Mouse (Mus musculus) MEL (cell line): ENCODE data around the gene Rabgap1l. TPM values are rescaled to one million over a fixed set of nuclear protein-coding genes. Genes with fewer than 3 reads are reported as not detected.
"Not testable (repeated sequence)": the region's sequence is repeated elsewhere in the genome, so short reads cannot be mapped to it uniquely, and the experiment has no call there.

Source experiments
- DNase-seq: peaks from one replicate; pipeline ENCODE4 v3.0.0; 2011; ENCODE audit warnings: low read depth, low spot score
- H3K27ac ChIP-seq: 2 replicates; pipeline ENCODE4 v1.5.1; 2012; ENCODE audit warnings: low read depth, mild to moderate bottlenecking, control low read depth, low read length, moderate library complexity; ENCODE audit not compliant: control insufficient read depth
- H3K27me3 ChIP-seq, 2 experiments: fragments of 150-350 bp in 1 of 2; sonication (generic) in 1 of 2; 2 replicates each; pipeline ENCODE4 v1.6.1; 2012; ENCODE audit warnings: low read length in 2 of 2, mild to moderate bottlenecking in 2 of 2, improper control_type of control experiment in 1 of 2, moderate library complexity in 1 of 2; ENCODE audit not compliant: insufficient read depth in 2 of 2, control insufficient read depth in 1 of 2
- H3K36me3 ChIP-seq, 2 experiments: 2 replicates each; pipeline ENCODE4 v1.6.1; 2012 to 2014; ENCODE audit warnings: low read length in 2 of 2, improper control_type of control experiment in 1 of 2, inconsistent platforms in 1 of 2, mild to moderate bottlenecking in 1 of 2; ENCODE audit not compliant: insufficient read depth in 2 of 2, control insufficient read depth in 1 of 2
- H3K4me1 ChIP-seq, 2 experiments: fragments of 150-350 bp in 1 of 2; sonication (generic) in 1 of 2; 2 replicates each; pipeline ENCODE4 v1.6.1; 2012; ENCODE audit warnings: low read length in 2 of 2, improper control_type of control experiment in 1 of 2, mild to moderate bottlenecking in 1 of 2; ENCODE audit not compliant: insufficient read depth in 2 of 2, control insufficient read depth in 1 of 2
- H3K4me3 ChIP-seq, 2 experiments: fragments of 150-350 bp in 1 of 2; sonication (generic) in 1 of 2; 2 replicates each; pipeline ENCODE4 v1.5.1; 2012; ENCODE audit warnings: low read depth in 2 of 2, low read length in 2 of 2, mild to moderate bottlenecking in 2 of 2, moderate library complexity in 2 of 2, control low read depth in 1 of 2, improper control_type of control experiment in 1 of 2; ENCODE audit not compliant: control insufficient read depth in 1 of 2, insufficient read depth in 1 of 2
- H3K79me2 ChIP-seq: 2 replicates; pipeline ENCODE4 v1.6.1; 2012; ENCODE audit warnings: mild to moderate bottlenecking, low read length, moderate library complexity; ENCODE audit not compliant: control insufficient read depth, poor library complexity, insufficient read depth
- H3K9ac ChIP-seq: 2 replicates; pipeline ENCODE4 v1.6.1; 2012; ENCODE audit warnings: low read depth, mild to moderate bottlenecking, control low read depth, low read length, moderate library complexity; ENCODE audit not compliant: control insufficient read depth, poor library complexity, severe bottlenecking
- H3K9me3 ChIP-seq: fragments of 150-350 bp; sonication (generic); replicated peaks from 2 replicates; pipeline ENCODE4 v1.6.1; 2012; ENCODE audit warnings: mild to moderate bottlenecking, low read length, improper control_type of control experiment, moderate library complexity; ENCODE audit not compliant: insufficient read depth
- BHLHE40 ChIP-seq: IDR thresholded peaks from 2 replicates; pipeline ENCODE4 v1.6.1; 2012; ENCODE audit warnings: low read depth, mild to moderate bottlenecking, inconsistent platforms, low read length, improper control_type of control experiment, borderline replicate concordance
- ELF1 ChIP-seq: IDR thresholded peaks from 2 replicates; pipeline ENCODE4 v1.6.1; 2014; ENCODE audit warnings: low read depth, mild to moderate bottlenecking, inconsistent platforms, low read length, improper control_type of control experiment, moderate library complexity
- ETS1 ChIP-seq: IDR thresholded peaks from 2 replicates; pipeline ENCODE4 v1.6.1; 2012; ENCODE audit warnings: low read depth, mild to moderate bottlenecking, inconsistent platforms, low read length, improper control_type of control experiment, moderate library complexity
- MAFK ChIP-seq: IDR thresholded peaks from 2 replicates; pipeline ENCODE4 v1.6.1; 2011; ENCODE audit warnings: low read depth, mild to moderate bottlenecking, low read length, improper control_type of control experiment, borderline replicate concordance
- MAX ChIP-seq: IDR thresholded peaks from 2 replicates; pipeline ENCODE4 v1.6.1; 2011; ENCODE audit warnings: low read length, improper control_type of control experiment
- MXI1 ChIP-seq: IDR thresholded peaks from 2 replicates; pipeline ENCODE4 v1.6.1; 2011; ENCODE audit warnings: mild to moderate bottlenecking, low read depth, low read length, improper control_type of control experiment
- MYB ChIP-seq: IDR thresholded peaks from 2 replicates; pipeline ENCODE4 v1.6.1; 2011; ENCODE audit warnings: mild to moderate bottlenecking, low read depth, low read length, improper control_type of control experiment
- MYC ChIP-seq: IDR thresholded peaks from 2 replicates; pipeline ENCODE4 v1.6.1; 2011; ENCODE audit warnings: low read depth, mild to moderate bottlenecking, low read length, improper control_type of control experiment, moderate library complexity
- POLR2A ChIP-seq, 2 experiments: IDR thresholded peaks; 2 replicates each; pipeline ENCODE4 v1.6.1; 2011 to 2012; ENCODE audit warnings: low read length in 2 of 2, mild to moderate bottlenecking in 2 of 2, control low read depth in 1 of 2, improper control_type of control experiment in 1 of 2, low read depth in 1 of 2, moderate library complexity in 1 of 2; ENCODE audit not compliant: control insufficient read depth in 1 of 2, insufficient read depth in 1 of 2, poor library complexity in 1 of 2
- POLR2AphosphoS2 ChIP-seq: IDR thresholded peaks from 2 replicates; pipeline ENCODE4 v1.6.1; 2011; ENCODE audit warnings: low read length, improper control_type of control experiment
- POLR2AphosphoS5 ChIP-seq: IDR thresholded peaks from 2 replicates; pipeline ENCODE4 v1.6.1; 2012; ENCODE audit warnings: low read depth, borderline replicate concordance, mild to moderate bottlenecking, inconsistent platforms, low read length, moderate library complexity, mixed read lengths
- SIN3A ChIP-seq: IDR thresholded peaks from 2 replicates; pipeline ENCODE4 v1.6.1; 2012; ENCODE audit warnings: low read length, improper control_type of control experiment, inconsistent platforms
- TBP ChIP-seq: IDR thresholded peaks from 2 replicates; pipeline ENCODE4 v1.8.0; 2011; ENCODE audit warnings: low read depth, low read length, improper control_type of control experiment
- TCF12 ChIP-seq: IDR thresholded peaks from 2 replicates; pipeline ENCODE4 v1.6.1; 2014; ENCODE audit warnings: low read depth, mild to moderate bottlenecking, inconsistent platforms, low read length, improper control_type of control experiment, moderate library complexity
- UBTF ChIP-seq: IDR thresholded peaks from 2 replicates; pipeline ENCODE4 v1.6.1; 2012; ENCODE audit warnings: low read depth, mild to moderate bottlenecking, inconsistent platforms, low read length, improper control_type of control experiment, moderate library complexity, borderline replicate concordance; ENCODE audit not compliant: insufficient read depth
- USF1 ChIP-seq: IDR thresholded peaks from 2 replicates; pipeline ENCODE4 v1.6.1; 2014; ENCODE audit warnings: low read depth, mild to moderate bottlenecking, inconsistent platforms, low read length, improper control_type of control experiment, moderate library complexity
- ZMIZ1 ChIP-seq: IDR thresholded peaks from 2 replicates; pipeline ENCODE4 v1.6.1; 2012; ENCODE audit warnings: low read depth, mild to moderate bottlenecking, inconsistent platforms, low read length, improper control_type of control experiment, moderate library complexity
- ZNF384 ChIP-seq: IDR thresholded peaks from 2 replicates; pipeline ENCODE4 v1.6.1; 2012; ENCODE audit warnings: low read depth, mild to moderate bottlenecking, inconsistent platforms, low read length, improper control_type of control experiment
- polyA plus RNA-seq, 2 experiments: library from polyadenylated mRNA; stranded (reverse) in 1 of 2; unstranded in 1 of 2; fragments of >175 nt in 1 of 2; fragments of >200 nt in 1 of 2; gene quantifications; 2 replicates each; pipeline versions ENCODE4 v1.2.1 to v1.2.4; 2012; ENCODE audit warnings: low replicate concordance in 2 of 2, low read depth in 1 of 2; ENCODE audit not compliant: insufficient read length in 2 of 2, insufficient read depth in 1 of 2, missing spikeins in 1 of 2
- total RNA-seq: library from RNA; depleted of rRNA; stranded (reverse); fragments of 300-350 nt; gene quantifications from 2 replicates; pipeline ENCODE4 v1.2.3, GENCODE M21; 2012

Gene Rabgap1l
- total and polyA plus RNA-seq, 3 experiments: 24.1 to 26.2 TPM; not detected in 1

- H3K79me2 ChIP-seq, H3K27ac ChIP-seq, DNase-seq, H3K4me3 ChIP-seq, H3K27me3 ChIP-seq, H3K9me3 ChIP-seq, H3K9ac ChIP-seq: not testable (repeated sequence)
- Histone ChIP-seq H3K36me3 (peaks cover 0 to 34% of the 10 kb centered on the region in 2 experiments; a peak in 2 of 4 replicates), H3K4me1 (peaks cover 16 to 30% of the 10 kb centered on the region in 2 experiments)
Measured at GRCm38 (mm10) chr1:160282166-160282874, 510.7 kb downstream of the Rabgap1l start.

- TF ChIP-seq POLR2A (IDR thresholded peaks at IDR 0.05; ENCODE audit: control insufficient read depth in 1 of 2, insufficient read depth in 1 of 2, low read depth in 1 of 2, low read length in 2 of 2, poor library complexity in 1 of 2) (no peak), USF1 (no peak), UBTF (no peak), MAFK (no peak), ZMIZ1 (no peak), ZNF384 (peak; percentile 73), POLR2AphosphoS5 (no peak), BHLHE40 (no peak)
- DNase-seq: no peak
- Histone ChIP-seq H3K36me3 (peaks cover 0 to 25% of the 10 kb centered on the region in 2 experiments; a peak in 2 of 4 replicates), H3K9ac (no peak overlapping the region), H3K4me3 (no peak overlapping the region), H3K4me1 (peaks cover 10 to 23% of the 10 kb centered on the region in 2 experiments), H3K79me2 (no peaks in the 10 kb centered on the region), H3K27me3 (no peaks in the 10 kb centered on the region), H3K9me3 (no peaks in the 10 kb centered on the region), H3K27ac (no peak overlapping the region)
Measured at GRCm38 (mm10) chr1:160281337-160282084, 511.5 kb downstream of the Rabgap1l start.

- Histone ChIP-seq H3K9ac (no peak overlapping the region), H3K27me3 (no peaks in the 10 kb centered on the region), H3K4me1 (peaks cover 13 to 21% of the 10 kb centered on the region in 2 experiments), H3K79me2 (no peaks in the 10 kb centered on the region), H3K4me3 (peak overlapping the region in 1 of 2 experiments; percentile 50; a peak in 3 of 4 replicates), H3K9me3 (no peaks in the 10 kb centered on the region), H3K27ac (0 out of 2 replicates have a peak overlapping the region, but pooled peaks have one; percentile 22), H3K36me3 (peaks cover 0 to 22% of the 10 kb centered on the region in 2 experiments; a peak in 2 of 4 replicates)
- DNase-seq: peak; percentile 89
- TF ChIP-seq MYC: peak; percentile 74
- peak; percentile 52; the same call in 1 of the 2 replicates for TF ChIP-seq SIN3A
- peak; percentile 63; the same call in 1 of the 2 replicates for TF ChIP-seq ELF1
- no peak for TF ChIP-seq TBP
- no peak for TF ChIP-seq TCF12
- TF ChIP-seq POLR2AphosphoS2: no peak
- TF ChIP-seq MAX: peak; percentile 71; the same call in 1 of the 2 replicates
- peak; percentile 59 for TF ChIP-seq ETS1
- TF ChIP-seq POLR2A (IDR thresholded peaks at IDR 0.05; ENCODE audit: control insufficient read depth in 1 of 2, insufficient read depth in 1 of 2, low read depth in 1 of 2, low read length in 2 of 2, poor library complexity in 1 of 2): no peak
- peak; percentile 73 for TF ChIP-seq MXI1
- no peak for TF ChIP-seq MYB
Measured at GRCm38 (mm10) chr1:160280603-160281002, 512.4 kb downstream of the Rabgap1l start.
